Mouse (Mus musculus) MEL (cell line): ENCODE data around the gene En2.

Source experiments
- CHD1 ChIP-seq: IDR thresholded peaks from 2 replicates; pipeline ENCODE4 v1.6.1; 2012; ENCODE audit warnings: low read depth, mild to moderate bottlenecking, inconsistent platforms, low read length, improper control_type of control experiment
- CHD2 ChIP-seq: IDR thresholded peaks from 2 replicates; pipeline ENCODE4 v1.6.1; 2011; ENCODE audit warnings: low read length, improper control_type of control experiment
- CTCF ChIP-seq, 3 experiments: IDR thresholded peaks in 2 of 3; conservative IDR thresholded peaks in 1 of 3; 2 replicates each; pipeline ENCODE4 v1.5.1; 2011 to 2012; ENCODE audit warnings: low read length in 3 of 3, low read depth in 2 of 3, mild to moderate bottlenecking in 2 of 3, improper control_type of control experiment in 1 of 3, inconsistent platforms in 1 of 3, mixed read lengths in 1 of 3, moderate library complexity in 1 of 3; ENCODE audit not compliant: control insufficient read depth in 1 of 3, insufficient read depth in 1 of 3, poor library complexity in 1 of 3, severe bottlenecking in 1 of 3
- EP300 ChIP-seq, 2 experiments: IDR thresholded peaks; 2 replicates each; pipeline ENCODE4 v1.6.1; 2011; ENCODE audit warnings: improper control_type of control experiment in 2 of 2, low read length in 2 of 2, low read depth in 1 of 2, mild to moderate bottlenecking in 1 of 2
- ETS1 ChIP-seq: IDR thresholded peaks from 2 replicates; pipeline ENCODE4 v1.6.1; 2012; ENCODE audit warnings: low read depth, mild to moderate bottlenecking, inconsistent platforms, low read length, improper control_type of control experiment, moderate library complexity
- GABPA ChIP-seq: IDR thresholded peaks from 2 replicates; pipeline ENCODE4 v1.6.1; 2012; ENCODE audit warnings: low read depth, mild to moderate bottlenecking, inconsistent platforms, low read length, improper control_type of control experiment, moderate library complexity
- GATA1 ChIP-seq: IDR thresholded peaks from 2 replicates; pipeline ENCODE4 v1.6.1; 2011; ENCODE audit warnings: low read depth, low read length, improper control_type of control experiment
- JUND ChIP-seq: IDR thresholded peaks from 2 replicates; pipeline ENCODE4 v1.6.1; 2011; ENCODE audit warnings: low read depth, mild to moderate bottlenecking, improper control_type of control experiment, low read length
- MEF2A ChIP-seq: IDR thresholded peaks from 2 replicates; pipeline ENCODE4 v1.6.1; 2014; ENCODE audit warnings: low read depth, mild to moderate bottlenecking, inconsistent platforms, low read length, improper control_type of control experiment; ENCODE audit not compliant: poor library complexity, insufficient replicate concordance, severe bottlenecking; ENCODE audit errors: extremely low read depth
- MXI1 ChIP-seq: IDR thresholded peaks from 2 replicates; pipeline ENCODE4 v1.6.1; 2011; ENCODE audit warnings: mild to moderate bottlenecking, low read depth, low read length, improper control_type of control experiment
- NELFE ChIP-seq: IDR thresholded peaks from 2 replicates; pipeline ENCODE4 v1.6.1; 2011; ENCODE audit warnings: low read depth, low read length, improper control_type of control experiment
- POLR2A ChIP-seq, 2 experiments: IDR thresholded peaks; 2 replicates each; pipeline ENCODE4 v1.6.1; 2011 to 2012; ENCODE audit warnings: low read length in 2 of 2, mild to moderate bottlenecking in 2 of 2, control low read depth in 1 of 2, improper control_type of control experiment in 1 of 2, low read depth in 1 of 2, moderate library complexity in 1 of 2; ENCODE audit not compliant: control insufficient read depth in 1 of 2, insufficient read depth in 1 of 2, poor library complexity in 1 of 2
- POLR2AphosphoS5 ChIP-seq: IDR thresholded peaks from 2 replicates; pipeline ENCODE4 v1.6.1; 2012; ENCODE audit warnings: low read depth, borderline replicate concordance, mild to moderate bottlenecking, inconsistent platforms, low read length, moderate library complexity, mixed read lengths
- SMC3 ChIP-seq: IDR thresholded peaks from 2 replicates; pipeline ENCODE4 v1.6.1; 2011; ENCODE audit warnings: low read depth, low read length, improper control_type of control experiment

GRCm38 (mm10) chr5:28149436-28149835, 16.1 kb upstream of the En2 start:
- TF ChIP-seq MXI1 (no peak), POLR2A (IDR thresholded peaks at IDR 0.05; ENCODE audit: control insufficient read depth in 1 of 2, insufficient read depth in 1 of 2, low read depth in 1 of 2, low read length in 2 of 2, poor library complexity in 1 of 2) (no peak), POLR2AphosphoS5 (no peak), CHD1 (no peak), MEF2A (no peak), CTCF (IDR thresholded peaks at IDR 0.05 in 2 of 3, conservative IDR thresholded peaks at IDR 0.05 in 1 of 3; ENCODE audit: control insufficient read depth in 1 of 3, insufficient read depth in 1 of 3, low read depth in 2 of 3, low read length in 3 of 3, poor library complexity in 1 of 3, severe bottlenecking in 1 of 3) (no peak), GATA1 (no peak), SMC3 (no peak), CHD2 (no peak), JUND (no peak), GABPA (no peak), ETS1 (no peak), NELFE (no peak), EP300 (IDR thresholded peaks at IDR 0.05; ENCODE audit: low read depth in 1 of 2, low read length in 2 of 2) (no peak)
